Mouse (Mus musculus): Measurements from ENCODE around the gene Mast4.

DNA sequence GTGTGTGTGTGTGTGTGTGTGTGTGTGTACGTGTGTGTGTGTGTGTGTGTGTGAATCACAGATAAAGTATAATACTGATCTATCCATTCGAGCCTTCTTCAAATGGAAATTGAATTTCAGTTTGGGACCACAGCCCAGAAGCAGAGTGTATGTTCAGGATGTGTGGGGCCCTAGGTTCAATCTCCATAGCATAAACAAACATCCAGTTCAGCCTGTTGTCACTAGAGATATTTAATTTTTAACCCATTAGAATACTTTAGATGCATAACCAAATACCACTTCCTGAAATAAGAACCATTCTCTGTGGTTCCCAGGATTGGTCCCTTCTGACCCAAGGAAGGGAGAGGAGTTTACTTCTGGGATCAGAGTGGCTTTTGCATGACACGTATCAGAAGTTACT is 468.8 kb downstream of the Mast4 start:
- no peak for TF ChIP-seq CTCF (IDR thresholded peaks at IDR 0.05; ENCODE audit: low read depth)
- TF ChIP-seq EP300 (IDR thresholded peaks at IDR 0.05; ENCODE audit: low read depth) = no peak

Measured in liver, embryonic 14.5 days (tissue).